Mouse (Mus musculus): Measurements from ENCODE around the gene Nrf1.

Nrf1 gene

DNA sequence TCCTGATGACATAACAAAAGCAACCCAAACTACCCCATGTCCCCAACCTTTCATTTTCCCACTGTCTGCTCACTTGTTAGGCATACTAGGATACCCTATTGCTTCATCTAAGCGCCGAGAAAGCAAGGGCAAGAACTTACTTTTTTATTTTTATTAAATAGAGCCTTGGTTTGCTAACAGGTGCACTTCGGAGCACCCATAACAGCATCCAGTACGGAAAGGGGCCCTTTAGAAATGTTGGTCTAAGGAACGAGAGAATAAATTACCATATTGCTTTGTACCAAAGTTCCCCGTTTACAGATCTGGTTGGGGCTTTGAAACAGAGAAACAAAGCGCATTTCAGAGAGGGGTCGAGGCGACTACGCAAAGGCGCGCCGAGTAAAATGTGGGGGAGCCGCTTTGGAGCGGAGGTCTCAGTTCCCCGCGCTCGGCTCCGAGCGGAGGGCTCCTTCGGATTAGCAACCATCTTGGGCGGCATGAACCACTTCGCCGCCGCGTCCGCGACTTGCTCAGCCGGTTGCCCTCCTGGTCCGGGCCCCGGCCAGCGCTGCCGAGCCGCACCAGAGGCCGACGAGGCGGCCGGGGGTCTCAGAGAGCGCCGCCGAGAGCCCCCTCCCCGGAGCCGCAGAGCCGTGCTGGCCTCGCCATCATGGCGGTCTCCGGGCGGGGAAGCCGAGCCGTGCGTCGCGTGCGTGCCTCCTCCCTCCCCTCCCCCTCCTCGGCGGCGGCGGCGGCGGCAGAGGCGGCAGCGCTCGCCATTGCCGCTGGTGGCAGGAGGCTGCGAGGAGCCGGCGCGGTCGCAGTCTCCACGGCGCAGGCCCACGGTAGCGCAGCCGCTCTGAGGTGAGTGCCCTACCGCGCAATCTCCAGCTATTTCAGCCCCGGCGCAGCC, at the start of gene Nrf1:
Gene Nrf1 (plus strand): TSS at position 718 of the 892 bp plus-strand sequence.
- DNase-seq (ENCODE audit: low spot score in 2 of 2) = peak; percentile 92 to 94

DNA sequence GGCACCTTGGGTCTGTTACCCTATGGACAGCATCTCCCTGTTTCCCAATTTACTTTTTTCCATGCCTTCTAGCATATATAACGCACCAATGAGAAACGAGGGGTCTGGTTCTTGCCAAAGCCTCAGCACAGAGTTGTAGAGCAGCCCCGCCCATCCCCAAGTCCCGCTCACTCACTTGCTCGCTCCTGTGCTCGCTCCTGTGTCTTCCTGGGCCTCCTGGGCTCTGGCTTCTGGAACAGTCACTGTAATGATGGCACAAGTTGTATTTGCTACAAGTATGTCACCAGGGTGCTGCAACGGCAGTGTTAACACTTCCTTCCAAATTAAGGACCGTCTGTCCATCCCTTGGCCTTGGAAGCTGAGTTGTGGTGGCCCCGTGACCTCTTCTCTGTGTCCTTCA, 49.6 kb upstream of the Nrf1 start:
- DNase-seq (ENCODE audit: low spot score in 2 of 2) = no peak

DNA sequence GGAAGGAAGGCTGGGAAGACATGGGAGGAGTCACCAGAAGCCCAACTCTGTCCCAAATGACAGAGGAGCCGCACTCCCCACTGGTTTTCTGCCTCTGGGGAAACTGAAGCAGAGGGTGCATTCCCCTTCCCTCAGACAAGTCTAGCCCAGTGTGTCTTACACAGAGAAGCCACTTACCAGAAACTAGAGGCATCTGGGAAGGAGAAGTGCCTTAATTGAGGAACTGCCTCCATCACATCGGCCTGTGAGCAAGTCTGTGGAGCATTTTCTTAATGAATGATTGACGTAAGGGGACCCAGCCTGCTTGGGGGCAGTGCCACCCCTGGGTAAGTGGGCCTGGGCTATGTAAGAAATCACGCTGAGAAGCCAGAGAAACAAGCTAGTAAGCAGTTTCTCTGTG, 49.0 kb upstream of the Nrf1 start:
- DNase-seq (ENCODE audit: low spot score in 2 of 2) = no peak

DNA sequence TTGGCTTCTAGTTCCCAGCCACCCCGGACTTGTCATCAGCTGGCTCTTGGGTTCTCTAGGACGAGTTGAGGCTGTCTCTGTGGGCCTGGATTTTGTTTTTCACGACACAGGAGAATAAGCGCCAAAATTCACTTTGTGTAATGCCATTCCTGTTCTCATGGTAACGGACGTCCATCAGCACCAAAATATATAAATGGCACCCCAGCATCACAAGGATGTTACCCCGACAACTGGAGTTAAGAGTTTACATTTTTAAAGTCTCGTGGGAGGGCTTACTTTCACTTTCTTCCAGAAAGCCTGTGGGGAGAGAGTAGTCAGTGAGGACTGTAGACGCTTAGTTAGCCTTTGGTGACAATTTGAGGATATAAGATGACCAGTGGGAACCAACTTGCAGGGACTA, 45.2 kb upstream of the Nrf1 start:
- no peak for DNase-seq (ENCODE audit: low spot score in 2 of 2)

DNA sequence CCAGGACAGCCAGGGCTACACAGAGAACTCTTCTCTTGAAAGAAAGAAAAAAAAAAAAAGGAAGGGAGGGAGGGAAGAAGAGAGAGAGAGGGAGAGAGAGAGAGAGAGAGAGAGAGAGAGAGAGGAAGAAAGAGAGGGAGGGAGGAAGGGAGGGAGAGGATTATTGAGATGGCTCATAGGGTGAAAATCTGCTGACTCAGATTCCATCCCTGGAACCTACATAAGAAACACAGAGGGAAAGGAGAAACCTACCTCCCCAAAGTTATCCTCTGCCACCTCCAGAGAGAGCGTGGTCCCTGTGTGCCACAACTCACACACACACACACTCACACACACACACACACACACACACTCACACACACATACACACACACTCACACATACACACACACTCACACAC, 41.9 kb upstream of the Nrf1 start:
- DNase-seq (ENCODE audit: low spot score in 2 of 2) = no peak

DNA sequence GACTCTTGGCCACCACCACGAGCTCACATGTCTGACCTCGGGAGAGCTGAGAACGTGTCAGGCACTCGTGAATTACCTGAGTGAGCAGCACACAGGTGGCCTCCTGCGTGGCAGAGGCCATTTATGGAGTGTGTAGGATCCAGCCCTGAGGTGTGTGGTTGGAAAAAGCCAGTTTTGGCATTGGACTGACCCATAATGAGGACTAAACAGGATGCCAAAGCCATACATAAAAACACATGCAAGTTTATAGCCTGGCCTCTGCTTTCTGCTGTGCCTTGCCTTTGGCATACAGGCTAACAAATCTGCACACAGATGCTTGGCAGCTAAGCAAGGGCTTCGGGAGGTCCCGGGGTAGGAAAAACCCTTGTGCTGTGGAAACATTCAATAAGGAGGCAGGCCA, 38.6 kb upstream of the Nrf1 start:
- DNase-seq (ENCODE audit: low spot score in 2 of 2) = no peak

DNA sequence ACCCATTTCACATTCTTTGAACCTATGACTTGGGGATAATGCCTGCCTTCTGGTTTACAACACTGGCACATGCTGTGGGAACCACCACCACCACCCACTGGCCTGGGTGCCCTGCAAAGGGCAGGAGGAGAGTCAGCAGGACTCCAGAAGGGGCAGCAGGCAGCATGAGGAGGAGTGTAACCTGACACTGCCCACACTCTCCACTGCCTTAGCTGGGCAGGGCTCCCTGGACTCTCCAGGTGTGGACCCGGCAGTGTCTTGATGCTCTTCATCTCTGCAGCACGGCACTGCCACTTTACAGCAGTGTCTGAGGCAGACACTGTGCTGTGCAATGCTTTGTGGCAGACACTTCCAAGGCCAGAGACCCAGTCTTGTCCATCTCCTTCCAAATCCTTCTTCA, 34.3 kb upstream of the Nrf1 start:
- no peak for DNase-seq (ENCODE audit: low spot score in 2 of 2)

DNA sequence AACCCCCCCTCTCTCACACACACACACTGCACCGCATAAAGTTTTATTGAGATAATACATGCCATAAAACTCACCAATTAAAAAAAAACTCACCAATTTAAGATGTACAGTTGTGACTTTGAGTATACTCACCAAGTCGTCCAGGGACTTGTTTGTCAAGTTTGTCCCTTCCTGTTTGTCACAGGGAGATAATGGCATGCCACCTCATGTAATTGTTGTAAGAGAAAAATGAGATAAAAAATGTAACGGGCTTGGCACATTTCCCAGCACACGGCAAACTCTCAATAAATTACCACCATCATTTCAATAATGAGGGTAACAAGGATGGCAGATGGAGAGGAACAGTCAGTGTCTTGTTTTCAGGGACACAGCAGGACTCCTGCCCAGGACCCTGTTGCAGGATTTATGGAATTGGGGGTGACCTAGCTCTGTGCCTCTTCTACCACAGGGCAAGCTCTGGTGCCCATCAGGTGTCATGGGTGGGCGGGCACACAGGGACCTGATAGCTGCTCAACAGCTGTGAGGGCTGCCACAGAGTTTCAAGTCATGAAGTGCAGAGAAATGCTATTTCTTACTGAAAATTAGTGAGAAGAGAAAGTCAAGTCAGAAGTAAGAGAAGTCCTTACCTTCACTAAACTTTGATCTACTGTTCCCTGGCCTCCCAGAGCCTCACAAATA, 33.5 kb upstream of the Nrf1 start:
- no peak for DNase-seq (ENCODE audit: low spot score in 2 of 2)

DNA sequence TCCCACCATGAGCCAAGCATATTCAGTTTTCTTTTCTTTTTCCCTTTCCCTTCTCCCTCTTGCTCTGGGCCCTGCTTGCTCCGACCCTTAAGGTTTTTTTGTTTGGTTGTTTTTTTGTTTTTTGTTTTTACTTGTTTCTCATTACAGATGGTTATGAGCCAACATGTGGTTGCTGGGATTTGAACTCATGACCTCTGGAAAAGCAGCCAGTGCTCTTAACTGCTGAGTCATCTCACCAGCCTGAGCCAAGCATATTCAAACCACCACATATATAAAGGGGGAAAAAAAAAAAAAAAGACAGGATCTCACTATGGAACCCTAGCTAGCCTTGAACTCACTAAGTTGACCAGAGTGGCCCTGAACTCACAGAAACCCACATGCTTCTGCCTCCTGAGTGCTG, 26.5 kb upstream of the Nrf1 start:
- DNase-seq (ENCODE audit: low spot score in 2 of 2) = no peak

DNA sequence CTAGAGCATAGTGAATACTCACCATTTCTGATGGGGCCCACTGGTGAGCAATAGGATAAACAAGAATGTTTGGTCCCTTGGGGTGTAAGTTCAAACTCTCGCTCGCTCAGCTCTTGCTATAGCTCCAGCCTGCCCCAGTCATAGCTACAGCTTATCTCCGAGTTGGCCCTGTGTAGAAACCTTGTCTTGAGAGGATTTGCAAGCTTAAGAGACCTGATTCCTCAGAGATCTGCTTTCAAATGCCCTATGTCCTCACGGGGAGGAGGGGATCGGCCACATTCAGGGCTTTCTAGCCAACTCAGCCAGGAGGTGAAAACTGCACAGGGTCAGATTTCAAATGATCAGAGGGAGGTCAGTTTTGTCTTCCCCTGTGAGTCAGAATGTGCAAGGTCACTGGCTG, 26.1 kb upstream of the Nrf1 start:
- DNase-seq (ENCODE audit: low spot score in 2 of 2) = no peak

DNA sequence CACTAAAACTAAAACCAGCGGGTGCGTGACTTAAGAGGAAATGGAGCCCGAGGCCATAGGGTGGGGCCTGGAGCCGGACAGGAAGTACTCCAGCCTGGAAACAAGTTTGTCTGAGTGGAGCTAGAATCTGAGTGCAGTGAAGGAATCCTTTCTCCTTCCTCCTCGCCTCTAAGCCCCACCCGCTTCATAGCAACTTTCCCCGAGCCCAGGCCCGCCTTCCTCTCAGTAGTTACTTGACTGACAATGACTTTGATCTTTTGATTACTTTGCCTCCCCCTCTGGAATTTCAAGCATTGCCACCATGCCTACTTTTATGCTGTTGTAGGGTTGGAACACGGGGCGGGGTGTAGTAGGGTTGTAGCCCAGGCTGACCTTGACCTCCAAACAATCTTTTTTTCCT, 21.0 kb upstream of the Nrf1 start:
- DNase-seq (ENCODE audit: low spot score in 2 of 2) = no peak

DNA sequence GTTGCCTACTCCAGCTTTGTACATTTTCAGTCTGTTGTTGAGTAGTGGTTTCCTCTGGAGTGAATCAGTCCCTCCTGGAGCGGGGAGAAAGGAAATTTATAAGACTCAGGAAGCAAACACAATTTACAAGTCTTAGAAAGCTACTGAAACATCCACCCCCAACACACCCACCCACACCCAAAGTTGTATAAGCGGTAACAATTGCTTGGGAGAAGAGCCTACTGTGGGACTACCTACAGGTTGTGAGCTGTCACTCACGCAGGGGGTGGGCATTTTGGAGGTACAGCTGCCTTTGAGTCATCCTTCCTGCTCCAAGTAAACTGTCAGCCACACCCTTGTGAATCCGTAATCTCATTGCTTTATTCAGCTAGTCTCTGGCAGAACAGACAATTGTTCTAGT, 19.4 kb upstream of the Nrf1 start:
- no peak for DNase-seq (ENCODE audit: low spot score in 2 of 2)

DNA sequence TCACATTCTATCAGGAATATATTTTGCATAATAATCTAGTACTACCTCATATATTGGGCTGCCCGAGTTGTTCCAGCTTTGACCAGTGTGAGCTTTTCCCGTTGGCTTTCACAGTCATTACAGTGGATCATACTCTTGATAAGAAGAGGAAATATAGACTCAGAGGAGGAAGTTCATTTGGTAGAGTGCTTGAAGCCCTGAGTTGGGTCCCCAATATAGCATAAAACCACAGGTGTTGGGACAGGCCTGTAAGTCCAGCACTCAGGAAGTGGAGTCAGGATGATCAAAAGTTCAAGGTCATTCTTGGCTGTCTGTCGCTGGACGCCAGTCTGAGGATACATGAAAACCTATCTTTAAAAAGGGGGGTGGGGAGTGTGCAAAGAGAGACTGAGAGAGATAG, 12.7 kb upstream of the Nrf1 start:
- DNase-seq (ENCODE audit: low spot score in 2 of 2) = no peak

DNA sequence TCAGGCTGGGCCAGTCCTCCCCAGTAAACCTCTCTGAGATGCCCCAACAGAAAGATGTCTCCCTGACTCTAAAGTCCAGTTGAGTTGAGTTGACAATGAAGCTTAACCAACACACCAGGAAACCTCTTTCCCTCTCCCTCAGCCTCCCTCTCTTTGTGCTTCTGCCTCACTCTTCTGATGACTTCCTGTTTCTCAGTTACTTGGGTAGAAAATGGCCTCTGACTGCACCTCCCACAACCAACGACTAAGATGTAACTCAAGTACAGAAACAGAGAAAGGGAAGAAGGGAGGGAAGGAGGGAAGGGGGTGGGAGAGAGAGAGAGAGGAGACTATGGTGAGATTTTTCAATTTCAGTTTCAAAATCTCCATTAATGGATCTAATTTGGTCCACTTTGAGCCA, 6.3 kb upstream of the Nrf1 start:
- no peak for DNase-seq (ENCODE audit: low spot score in 2 of 2)

DNA sequence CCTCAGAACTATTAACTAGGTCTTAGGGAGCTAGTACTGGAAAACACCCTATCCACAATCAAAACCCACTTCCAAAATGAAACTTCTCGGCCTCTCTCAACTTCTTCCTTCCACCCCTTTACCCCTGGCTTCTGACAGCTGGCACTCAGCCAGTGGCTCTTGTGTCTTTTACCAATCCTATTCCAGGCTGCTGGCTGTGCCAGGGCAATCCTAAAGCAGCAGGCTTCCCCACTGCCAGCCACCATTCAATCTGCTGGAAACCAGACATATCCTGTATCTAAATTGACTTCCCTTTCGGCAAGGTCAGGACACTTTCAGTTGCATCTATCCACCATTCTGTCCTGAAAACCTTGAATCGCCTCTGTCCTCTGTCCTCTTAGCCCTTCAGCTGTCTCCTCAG, 5.3 kb upstream of the Nrf1 start:
- DNase-seq (ENCODE audit: low spot score in 2 of 2) = peak in 1 of 2 experiments; percentile 25

DNA sequence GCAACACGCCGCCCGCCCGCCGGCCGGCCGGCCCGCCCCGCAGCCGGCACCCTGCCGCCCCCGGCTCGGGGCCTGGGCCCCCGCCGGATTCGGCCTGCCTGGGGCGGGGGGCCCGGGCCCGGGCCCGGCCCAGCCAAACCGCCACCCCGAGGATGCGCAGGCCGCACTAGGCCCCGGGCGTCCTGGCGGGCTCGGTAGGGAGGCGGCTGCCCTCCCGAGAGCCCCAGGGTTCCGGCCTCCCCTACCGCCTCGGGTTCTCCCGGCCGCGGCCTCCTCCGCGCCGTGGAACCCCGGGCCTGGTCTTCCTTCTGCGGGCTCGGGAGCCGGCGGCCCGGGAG, 344 bp downstream of the Nrf1 start:
- DNase-seq (ENCODE audit: low spot score in 2 of 2) = peak in 1 of 2 experiments; percentile 70

DNA sequence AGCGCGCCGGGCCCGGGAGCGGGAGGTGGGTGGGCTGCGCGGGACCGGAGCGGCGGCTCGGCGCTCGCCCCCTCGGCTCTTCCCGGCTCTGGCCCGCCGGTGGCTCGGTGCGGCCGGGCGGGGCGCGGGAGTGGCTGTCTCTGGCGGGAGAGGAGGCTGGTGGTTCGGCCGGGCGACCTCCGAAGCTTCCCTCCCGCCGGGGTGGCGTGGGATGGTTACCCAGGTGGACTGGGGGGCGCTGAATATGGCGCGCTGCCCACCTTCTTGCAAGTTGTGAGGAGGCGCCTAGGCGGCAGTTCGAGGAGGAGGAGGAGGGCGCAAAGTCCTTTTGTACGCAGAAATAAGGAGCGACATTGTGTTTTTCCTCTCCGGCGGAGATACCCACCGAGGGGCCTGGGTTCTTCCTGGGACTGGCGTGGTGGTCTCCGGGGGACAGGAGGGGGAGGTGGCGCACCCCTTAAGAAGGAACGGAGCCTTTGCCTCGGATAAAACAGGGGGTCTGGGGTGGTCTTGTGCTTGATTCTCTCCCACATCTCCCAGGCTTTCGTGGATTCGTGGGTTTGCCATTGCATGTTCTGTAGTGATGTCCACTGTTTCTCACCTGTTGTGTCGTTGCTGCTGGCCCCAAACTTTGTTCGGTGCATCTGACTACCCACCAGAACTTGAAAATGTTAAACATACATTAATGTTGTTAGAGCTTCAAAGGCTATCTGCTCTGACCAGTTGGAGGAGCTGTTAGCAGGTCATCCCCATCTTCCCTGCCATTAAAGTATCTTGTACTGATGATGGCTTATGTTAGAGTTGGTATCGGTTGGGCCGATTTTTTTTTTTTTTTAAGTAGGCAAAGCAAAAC, 939 bp downstream of the Nrf1 start:
- peak; percentile 75 to 78 for DNase-seq (ENCODE audit: low spot score in 2 of 2)

DNA sequence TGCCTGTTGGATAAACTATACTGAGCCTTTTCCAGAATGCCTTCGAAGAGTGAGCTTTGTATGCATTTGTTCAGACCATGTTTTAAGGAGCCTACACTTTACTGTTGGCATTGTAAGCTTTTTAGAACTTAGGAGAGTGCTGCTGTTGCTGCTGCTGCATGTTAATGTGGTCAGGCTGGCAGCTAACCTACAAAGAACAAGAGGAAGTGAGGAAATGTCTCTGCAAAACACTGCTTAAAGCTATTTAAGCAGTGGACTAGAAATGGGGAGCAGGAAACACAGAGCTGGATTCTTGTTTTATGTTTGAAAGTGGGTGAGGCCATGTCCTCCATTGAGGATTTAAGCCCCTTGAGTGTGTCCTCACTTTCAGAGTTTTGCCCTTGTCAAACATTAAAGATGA, 5.3 kb downstream of the Nrf1 start:
- DNase-seq (ENCODE audit: low spot score in 2 of 2) = no peak

DNA sequence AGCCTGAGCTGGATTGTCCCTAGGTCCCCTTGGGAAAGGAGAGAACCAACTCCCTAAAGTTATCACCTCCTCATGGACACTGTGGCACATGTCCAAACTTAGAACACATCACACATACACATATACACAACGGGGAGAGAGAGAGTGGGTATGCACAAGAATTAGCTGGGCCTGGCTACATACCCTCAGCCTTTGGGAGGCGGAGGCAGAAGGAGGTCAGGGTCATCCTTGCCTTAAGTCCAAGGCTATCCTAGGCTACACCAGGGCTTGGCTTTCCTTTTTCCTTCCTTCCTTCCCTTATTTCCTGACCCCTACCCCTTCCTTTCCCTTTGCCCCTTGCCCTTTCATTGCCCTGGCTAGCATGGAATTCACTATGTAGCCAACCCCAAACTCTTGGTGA, 14.8 kb downstream of the Nrf1 start:
- DNase-seq (ENCODE audit: low spot score in 2 of 2) = no peak

DNA sequence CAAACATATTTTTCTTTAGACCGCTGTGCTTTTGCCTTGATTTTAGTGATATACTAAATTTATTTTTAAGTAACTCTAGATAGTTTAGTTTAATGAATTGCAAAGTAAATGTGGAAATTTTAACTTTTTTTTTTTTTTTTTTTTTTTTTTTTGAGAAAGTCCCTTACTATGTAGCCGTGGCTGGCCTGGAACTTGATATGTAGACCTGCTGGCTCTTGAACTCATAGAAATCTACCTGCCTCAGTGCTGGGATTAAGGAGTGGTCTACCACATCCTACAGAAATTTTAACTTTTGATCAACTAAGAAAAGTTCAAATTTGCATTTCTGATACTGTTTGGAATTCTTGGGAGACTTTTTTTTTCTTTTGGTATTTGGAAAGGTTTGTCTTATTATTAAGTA, 17.6 kb downstream of the Nrf1 start:
- no peak for DNase-seq (ENCODE audit: low spot score in 2 of 2)

DNA sequence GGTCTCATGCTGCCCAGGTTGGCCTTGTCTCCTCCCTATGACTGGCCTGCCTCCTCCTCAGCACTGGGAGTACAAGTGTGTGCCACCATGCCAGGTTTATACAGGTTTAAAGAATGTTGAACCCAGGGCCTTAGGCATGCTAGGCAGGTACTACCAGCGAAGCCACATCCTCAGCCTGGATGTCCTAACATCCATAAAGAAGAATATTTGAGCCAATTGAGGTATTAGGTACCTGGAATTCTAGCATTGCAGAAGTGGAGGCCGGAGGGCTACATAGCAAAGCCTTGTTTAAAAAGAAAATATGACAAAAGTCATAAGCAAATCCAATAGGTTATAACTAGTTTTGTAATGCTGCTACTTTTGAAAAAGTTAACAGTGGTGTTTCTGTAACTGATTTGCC, 19.0 kb downstream of the Nrf1 start:
- DNase-seq (ENCODE audit: low spot score in 2 of 2) = no peak

DNA sequence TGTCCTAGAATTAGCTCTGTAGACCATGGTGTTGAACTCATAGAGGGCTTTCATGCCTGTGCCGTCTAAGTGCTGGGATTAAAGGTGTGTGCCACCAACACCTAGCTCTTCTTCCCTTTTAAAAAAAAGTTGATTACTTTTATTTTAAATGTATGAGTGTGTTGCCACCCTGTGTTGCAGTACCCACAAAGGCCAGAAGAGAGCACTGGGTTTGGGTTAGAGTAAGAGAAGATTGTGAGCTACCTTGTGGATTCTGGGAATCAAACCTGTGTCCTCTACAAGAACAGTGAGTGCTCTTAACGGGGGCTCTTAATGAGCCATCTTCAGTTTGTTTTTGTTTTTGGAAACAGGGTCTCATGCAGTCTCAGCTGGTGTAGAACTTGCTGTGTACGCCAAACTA, 24.7 kb downstream of the Nrf1 start:
- peak in 1 of 2 experiments; percentile 53 for DNase-seq (ENCODE audit: low spot score in 2 of 2)
